Mouse (Mus musculus) adrenal gland, adult 8-10 months (tissue): ENCODE data around the gene Nos1ap. TPM values are rescaled to one million over a fixed set of nuclear protein-coding genes. Genes with fewer than 3 reads are reported as not detected.

ENCODE experiments used
- DNase-seq: peaks from one replicate; pipeline ENCODE4 v3.0.0; 2022
- total RNA-seq, 4 experiments: library from RNA; stranded (reverse); gene quantifications; 2 replicates each; pipeline ENCODE4 v1.2.4; 2022

The Nos1ap gene
- total RNA-seq, 4 experiments from 2014 or later, result 19.9 to 46.9 (median 29.7) TPM

GRCm38 (mm10) chr1:170545286-170545685 is 44.4 kb downstream of the Nos1ap start:
- DNase-seq, result no peak

GRCm38 (mm10) chr1:170539507-170539906 is 50.2 kb downstream of the Nos1ap start:
- DNase-seq, result no peak

- DNase-seq, result no peak
Measured at GRCm38 (mm10) chr1:170538481-170539061, 51.1 kb downstream of the Nos1ap start.

GRCm38 (mm10) chr1:170536344-170536743 is 53.3 kb downstream of the Nos1ap start:
- no peak for DNase-seq

- peak; percentile 52 for DNase-seq
Measured at GRCm38 (mm10) chr1:170535221-170535620, 54.4 kb downstream of the Nos1ap start.

- no peak for DNase-seq
Measured at GRCm38 (mm10) chr1:170531286-170531685, 58.4 kb downstream of the Nos1ap start.

GRCm38 (mm10) chr1:170530456-170530855 is 59.2 kb downstream of the Nos1ap start:
- no peak for DNase-seq

GRCm38 (mm10) chr1:170522891-170523290 is 66.8 kb downstream of the Nos1ap start:
- DNase-seq, result no peak

GRCm38 (mm10) chr1:170521520-170522205 is 68.0 kb downstream of the Nos1ap start:
- no peak for DNase-seq

- DNase-seq, result no peak
Measured at GRCm38 (mm10) chr1:170520206-170520605, 69.5 kb downstream of the Nos1ap start.

- no peak for DNase-seq
Measured at GRCm38 (mm10) chr1:170519631-170520030, 70.0 kb downstream of the Nos1ap start.

- DNase-seq, result peak; percentile 56
Measured at GRCm38 (mm10) chr1:170516182-170516581, 73.5 kb downstream of the Nos1ap start.

GRCm38 (mm10) chr1:170515455-170515854 is 74.2 kb downstream of the Nos1ap start:
- no peak for DNase-seq

- no peak for DNase-seq
Measured at GRCm38 (mm10) chr1:170514226-170514625, 75.4 kb downstream of the Nos1ap start.

GRCm38 (mm10) chr1:170512429-170513097 is 77.1 kb downstream of the Nos1ap start:
- DNase-seq, result no peak

- DNase-seq, result no peak
Measured at GRCm38 (mm10) chr1:170510595-170511240, 78.9 kb downstream of the Nos1ap start.

- DNase-seq, result no peak
Measured at GRCm38 (mm10) chr1:170506309-170506708, 83.4 kb downstream of the Nos1ap start.

- DNase-seq, result no peak
Measured at GRCm38 (mm10) chr1:170505107-170505506, 84.6 kb downstream of the Nos1ap start.

GRCm38 (mm10) chr1:170504378-170504777 is 85.3 kb downstream of the Nos1ap start:
- DNase-seq, result no peak

- DNase-seq, result no peak
Measured at GRCm38 (mm10) chr1:170503277-170503739, 86.4 kb downstream of the Nos1ap start.

- no peak for DNase-seq
Measured at GRCm38 (mm10) chr1:170502491-170503276, 87.0 kb downstream of the Nos1ap start.

GRCm38 (mm10) chr1:170501970-170502369 is 87.7 kb downstream of the Nos1ap start:
- DNase-seq, result no peak
